Mouse (Mus musculus) mouse trophoblast stem cell (cell line): Measurements from ENCODE around the gene Unkl.

Source experiments
- in situ Hi-C, 2 experiments: fragments of 300-500 bp; cut with MseI, MboI; formaldehyde crosslinking; loops; 2 replicates in 1 of 2; 3 replicates in 1 of 2; pipeline ENCODE4 v1.15.1; 2025

The Unkl gene

DNA sequence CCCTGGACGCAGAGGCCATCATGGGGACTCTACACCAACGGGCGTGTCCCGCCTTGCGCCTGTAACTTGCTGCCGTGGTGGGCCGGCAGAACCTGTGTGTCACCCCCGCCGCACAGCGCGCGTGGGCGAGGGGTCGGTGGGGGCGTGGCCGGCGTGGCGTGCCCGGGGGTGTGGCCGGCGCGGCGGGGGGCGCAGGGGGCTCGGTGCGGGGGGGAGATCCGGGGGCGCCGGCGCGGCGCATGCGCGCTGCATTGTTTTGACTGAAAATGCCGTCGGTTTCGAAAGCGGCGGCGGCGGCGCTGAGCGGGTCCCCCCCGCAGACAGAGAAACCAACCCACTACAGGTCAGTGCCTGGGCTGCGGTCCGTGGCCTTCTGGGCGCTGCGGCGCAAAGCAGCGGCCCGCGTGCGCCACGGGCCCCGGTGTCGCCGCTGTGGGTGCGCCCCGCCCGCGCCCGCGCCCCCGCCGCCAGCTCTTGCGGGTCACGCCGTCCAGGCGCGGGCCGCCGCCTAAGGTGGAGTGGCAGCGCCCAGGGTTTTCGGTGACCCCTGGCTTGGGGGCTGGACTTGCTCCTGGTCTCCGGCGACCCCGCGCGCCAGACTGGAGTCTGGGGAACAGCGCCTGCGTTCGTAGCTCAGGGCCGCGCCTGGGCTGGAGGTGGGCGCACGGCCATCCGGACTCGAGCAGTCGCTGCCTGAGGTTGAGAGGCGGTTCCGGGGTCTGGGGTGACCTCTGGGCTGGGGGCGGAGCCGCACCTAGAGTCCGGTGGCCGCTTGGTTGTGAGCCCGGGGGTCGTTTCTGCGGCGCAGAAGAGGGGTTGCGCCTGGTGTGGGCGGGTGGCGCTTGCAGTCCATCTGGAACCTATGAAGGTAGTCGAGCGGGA lies at the start of gene Unkl:
Gene Unkl (plus strand): TSS at position 248 of the 882 bp plus-strand sequence.
- in situ Hi-C loops = no loop called here

DNA sequence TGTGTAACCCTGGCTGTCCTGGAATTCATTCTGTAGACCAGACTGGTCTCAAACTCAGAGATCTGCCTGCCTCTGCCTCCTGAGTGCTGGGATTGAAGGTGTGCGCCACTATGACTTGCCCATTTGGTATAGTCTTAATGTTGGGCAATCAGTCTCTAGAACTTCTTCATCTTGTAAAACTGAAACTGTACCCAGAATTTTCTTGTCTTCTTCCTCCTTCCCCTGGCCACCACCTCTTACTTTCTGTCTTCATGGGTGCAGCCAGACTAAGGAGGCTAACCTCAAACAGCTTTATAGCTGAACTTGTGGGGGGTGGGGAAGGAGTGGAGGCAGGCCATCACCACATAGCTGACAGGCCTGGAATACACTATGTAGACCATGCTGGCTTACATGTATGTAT lies 49.4 kb upstream of the Unkl start:
- in situ Hi-C loops = no loop called here

DNA sequence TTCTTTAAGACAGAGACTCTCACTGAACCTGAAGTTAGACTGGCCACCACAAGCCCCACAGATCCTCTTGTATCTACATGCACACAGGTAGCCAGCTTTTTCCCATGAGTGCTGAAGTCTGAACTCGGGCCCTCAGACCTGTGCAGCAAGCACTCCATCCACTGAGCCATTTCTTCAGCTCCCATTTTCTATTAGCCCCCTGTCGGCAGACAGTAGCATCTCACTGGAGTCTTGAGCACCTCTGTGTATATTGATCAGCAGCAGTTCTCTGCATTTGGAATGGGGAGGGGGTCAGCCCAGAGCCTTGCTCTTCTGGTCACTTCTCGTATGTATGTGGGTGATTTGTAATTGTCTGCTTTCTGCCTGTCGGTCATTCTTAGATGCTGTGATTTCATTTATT lies 48.2 kb upstream of the Unkl start:
- in situ Hi-C loops = no loop called here

DNA sequence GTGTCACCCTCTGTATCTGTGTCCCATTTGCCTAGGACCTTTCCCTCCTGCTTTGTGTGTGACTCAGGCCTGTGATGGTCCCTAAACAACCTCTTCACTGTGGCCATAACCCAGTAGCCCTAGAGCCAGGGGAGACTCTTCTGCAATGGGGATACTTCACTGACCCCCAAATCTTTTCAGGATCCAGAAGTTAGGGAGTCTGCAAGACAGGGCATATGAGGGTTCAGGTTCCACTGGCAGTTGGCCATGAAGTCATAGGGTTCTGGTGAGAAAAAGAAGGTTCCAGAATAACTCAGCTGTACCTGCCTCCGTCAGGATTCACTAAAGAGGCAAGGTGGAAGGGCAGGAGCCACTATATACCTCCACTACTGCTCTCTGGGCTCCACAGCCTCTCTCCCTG lies 26.0 kb upstream of the Unkl start, which contains the start of gene Ccdc154:
Gene Ccdc154 (plus strand): TSS at position 301 of the 400 bp plus-strand sequence.
- in situ Hi-C loops = no loop called here

DNA sequence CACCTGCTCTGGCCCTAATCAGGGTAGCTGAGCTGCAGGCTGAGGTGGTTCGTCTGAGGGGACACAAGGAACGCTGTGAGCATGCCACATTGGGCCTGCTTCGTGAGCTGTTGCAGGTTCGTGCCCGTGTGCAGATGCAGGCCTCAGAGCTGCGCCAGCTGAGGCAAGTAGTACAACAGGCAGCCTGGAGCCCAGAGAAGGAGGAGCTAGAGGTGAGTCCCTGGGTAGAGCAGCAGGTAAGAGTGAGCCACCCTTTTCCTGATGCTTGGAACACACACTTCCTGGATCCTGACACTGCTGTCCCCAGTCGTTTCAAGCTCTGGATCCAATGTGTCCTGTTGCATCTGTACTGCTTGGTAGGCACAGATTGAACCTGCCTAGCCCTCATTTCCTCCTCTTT lies 24.8 kb upstream of the Unkl start:
- in situ Hi-C loops = no loop called here

DNA sequence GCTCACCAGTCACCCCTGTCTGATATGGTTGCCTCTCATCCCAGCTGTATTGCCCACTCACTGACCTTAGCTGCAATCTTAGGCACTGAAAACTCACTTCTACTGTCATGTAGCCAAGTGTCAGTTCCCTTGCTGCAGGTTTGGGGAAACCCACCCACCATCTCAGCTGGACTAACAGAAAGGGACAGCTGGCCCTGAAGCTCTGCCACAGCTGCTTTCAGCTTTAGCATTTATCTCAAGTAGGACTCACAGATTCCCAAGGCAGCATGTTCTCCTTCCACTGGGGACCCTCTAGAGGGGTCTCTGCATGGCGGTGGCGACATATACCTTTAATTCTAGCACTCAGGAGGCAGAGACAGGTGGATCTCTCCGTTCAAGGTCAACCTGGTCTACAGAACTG lies 23.4 kb upstream of the Unkl start:
- in situ Hi-C loops = no loop called here

DNA sequence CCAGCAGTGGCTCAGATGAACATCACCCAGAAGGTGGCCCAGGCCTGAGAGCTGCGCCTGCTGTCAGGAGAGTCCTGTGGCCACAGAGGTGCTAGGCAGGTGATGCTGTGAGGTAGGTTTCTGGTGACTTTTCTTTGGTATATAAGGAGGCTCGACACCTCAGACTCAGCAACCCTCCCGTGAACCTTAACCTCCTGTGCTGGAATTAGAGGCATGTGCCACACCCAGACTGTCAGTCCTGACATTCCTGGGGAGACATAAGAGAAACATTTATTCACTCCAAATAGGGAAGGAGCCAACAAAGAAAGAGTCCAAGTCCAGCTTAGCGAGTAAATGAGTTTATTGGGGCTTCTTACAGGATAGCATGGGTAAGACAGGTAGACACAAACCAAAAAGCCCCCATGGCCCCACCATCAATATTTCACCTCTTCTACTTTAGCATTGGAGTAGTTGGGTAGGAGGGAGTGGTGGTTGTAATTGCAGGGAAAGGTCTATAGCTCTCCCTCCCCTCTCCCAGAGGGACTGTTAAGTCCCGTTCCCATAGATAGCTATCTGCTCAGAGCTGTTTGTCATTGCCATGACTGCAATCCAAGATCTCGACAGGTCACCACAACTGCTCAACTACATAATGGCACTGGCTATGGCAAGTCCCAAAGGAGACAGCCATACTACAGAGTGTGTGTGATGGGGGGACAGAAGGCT lies 22.1 kb upstream of the Unkl start:
- in situ Hi-C loops = no loop called here

DNA sequence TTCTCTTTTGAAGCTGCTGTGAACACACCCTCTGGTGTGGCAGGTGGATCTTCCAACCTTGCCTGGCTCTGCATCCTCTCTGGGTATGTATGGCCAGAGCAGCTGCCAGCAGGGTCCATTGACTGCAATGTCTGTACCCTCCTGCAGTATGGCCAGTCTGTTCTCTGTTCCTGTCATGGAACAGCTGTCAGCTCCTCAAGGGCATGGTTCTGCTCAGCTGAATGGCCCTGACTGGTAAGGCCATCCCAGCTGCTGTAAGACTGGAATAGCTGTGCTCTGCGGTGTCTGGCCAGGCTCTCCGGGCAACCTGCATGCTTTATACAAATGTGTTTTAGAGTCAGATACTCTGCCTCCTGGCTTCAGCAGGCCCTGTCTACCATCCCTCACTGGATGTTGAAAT lies 18.5 kb upstream of the Unkl start:
- in situ Hi-C loops = no loop called here

DNA sequence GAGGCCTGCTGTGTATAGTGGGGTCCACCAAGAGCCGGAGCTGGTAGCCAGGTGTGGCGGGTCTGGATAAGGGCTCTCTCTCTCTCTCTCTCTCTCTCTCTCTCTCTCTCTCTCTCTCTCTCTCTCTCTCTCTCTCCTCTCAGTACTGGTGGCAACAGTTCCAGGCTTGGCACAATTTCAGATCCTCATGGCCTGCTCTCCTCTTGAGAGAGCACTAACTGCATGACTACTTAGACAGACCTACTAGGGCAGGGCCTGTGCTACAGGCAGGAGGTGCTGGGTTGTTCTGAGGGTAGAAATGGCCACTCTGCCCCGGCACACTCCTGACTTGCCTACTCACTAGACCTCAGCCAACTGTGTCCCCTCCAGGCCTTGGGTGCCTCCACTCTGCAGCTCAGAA lies 15.6 kb upstream of the Unkl start:
- in situ Hi-C loops = no loop called here

DNA sequence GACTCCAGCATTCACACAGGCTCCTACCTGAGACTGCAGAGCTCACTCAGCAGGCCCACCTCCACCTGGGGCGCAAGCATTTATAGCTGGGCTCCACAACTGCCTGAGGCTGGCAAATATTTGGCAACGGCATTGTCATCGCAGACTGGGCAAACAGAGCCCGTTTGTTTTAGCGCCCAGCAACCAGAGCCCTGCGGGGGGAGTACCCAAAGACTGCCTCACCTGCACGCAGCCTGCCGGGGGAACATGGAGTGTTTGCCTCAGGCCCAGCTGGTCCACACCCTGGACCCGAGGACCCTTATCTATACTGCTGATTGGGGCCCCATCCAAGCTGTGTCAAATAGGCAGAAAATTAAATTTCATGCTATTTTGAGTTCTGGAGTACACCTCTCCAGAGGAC lies 12.8 kb upstream of the Unkl start, which contains the start of gene Gm38655:
Gene Gm38655 (minus strand): TSS at position 61 of the 400 bp plus-strand sequence.
- in situ Hi-C loops = no loop called here

DNA sequence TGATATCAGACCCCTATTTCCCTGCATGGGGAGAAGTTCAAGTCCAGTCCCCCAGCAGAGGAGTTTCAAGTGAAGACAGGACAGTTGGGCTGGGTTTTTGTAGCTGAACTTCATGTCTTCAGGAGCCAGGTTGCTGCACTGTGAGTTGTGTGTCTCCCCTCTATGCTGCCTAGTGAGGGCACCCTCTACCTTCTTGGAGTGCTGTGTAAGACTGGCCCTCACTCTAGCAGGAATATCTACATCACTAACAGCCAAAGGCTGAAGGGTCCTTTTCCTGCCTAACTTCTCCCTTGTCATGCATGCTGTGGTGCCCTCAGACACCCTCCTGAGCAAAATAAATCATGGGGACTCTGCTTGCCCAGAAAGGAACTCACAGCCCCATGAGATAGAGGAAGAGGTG lies 5.0 kb upstream of the Unkl start:
- in situ Hi-C loops = no loop called here

DNA sequence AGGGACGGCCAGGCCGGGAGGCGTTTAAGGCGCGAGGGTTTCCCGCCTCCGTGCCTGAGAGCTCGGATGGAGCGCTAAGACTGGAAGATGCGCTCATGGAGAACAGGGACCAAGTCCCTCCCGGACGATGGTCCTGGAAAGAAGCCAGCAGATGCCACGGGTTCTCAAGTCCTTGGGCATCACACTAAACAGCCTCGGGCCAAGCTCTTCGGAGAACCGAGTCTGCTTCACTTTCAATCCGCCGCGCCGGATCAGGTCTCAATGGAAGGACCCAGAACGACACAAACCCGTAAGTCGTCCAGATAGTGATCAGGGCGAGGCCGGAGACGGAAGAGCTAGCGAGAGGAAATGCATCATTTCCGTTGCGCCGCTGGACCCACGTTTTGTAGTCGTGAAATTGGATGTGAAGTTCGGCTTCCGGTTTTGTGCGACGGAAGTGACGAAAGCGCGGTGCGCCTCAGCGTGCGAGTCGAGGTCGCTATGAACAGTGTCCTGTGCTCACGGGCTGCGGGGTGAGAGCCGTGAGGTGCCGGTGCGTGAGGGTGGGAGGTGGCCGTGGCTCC lies 4.0 kb upstream of the Unkl start, which contains the start of gene BC003965:
Gene BC003965 (plus strand): TSS at position 426 of the 563 bp plus-strand sequence.
- in situ Hi-C loops = no loop called here

DNA sequence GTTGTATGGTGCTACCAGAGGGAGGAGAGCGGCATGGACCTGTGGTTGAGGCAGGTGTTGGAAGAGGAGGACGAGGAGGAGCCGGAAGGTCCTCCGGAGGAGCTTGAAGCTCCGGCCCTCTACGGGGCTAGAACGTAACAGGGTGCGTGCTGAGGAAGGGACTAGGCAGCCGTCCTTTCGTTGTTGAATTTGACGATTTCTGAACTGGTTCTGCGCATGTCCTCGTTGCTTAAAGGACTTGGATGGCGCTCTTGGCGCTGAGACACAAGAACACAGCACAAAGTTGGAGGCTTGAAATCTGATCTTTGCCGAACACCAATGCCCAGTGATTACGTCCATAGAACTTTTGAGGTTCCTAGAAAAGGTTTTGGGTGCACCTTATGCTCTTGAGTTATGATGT lies 3.2 kb upstream of the Unkl start:
- in situ Hi-C loops = no loop called here

DNA sequence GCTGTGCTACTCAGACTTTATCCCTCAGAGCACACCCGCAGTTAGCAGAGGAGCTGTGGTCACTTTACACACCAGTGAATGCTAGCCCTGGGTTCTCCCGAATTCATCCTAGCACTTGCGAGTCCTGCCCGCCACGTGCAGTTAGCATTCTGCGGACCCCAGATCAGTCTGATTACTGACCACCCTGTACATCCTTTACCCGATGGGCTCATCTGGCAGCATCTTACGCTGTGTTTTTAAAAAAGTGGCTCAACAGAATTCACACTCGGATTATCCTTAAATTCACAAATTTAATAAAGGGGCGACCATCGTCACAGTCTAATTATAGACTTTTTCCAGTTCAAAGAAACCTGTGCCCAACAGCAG lies 430 bp upstream of the Unkl start:
- in situ Hi-C loops = no loop called here

DNA sequence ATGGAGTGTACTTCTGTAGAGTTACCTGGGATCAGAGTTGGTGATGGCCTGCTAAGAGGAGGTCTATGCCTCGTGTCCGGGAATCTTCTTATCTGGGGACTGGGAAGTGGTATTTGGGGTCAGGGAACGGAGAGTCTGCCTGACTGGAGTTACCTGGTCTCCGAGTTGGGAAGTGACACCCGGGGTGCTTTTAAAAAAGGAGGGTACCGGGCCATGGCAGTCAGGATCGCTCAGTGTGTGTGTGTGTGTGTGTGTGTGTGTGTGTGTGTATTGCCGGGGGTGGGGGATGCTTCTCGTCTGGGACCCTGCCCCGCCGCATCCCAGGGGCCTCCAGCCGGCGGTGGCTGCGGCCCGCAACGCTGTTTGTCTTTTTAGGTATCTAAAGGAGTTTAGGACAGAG lies 894 bp downstream of the Unkl start:
- in situ Hi-C loops = no loop called here

DNA sequence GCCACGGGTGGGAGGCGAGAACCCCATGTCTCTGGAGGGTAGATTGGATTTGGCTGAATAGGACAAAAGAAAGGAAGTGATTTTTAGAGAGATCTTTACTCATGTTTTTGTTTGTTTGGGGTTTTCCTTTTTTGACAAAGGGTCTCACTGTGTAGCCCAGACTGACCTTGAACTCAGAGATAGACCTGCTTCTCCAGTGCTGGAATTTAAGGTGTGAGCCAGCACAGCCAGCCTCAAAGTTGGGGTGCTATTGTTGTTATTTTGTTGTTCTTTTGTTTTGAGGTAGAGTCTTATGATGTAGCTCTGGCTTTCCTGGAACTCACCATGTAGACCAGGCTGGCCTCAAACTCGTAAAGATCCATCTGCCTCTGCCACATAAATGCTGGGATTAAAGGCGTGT lies 14.2 kb downstream of the Unkl start:
- in situ Hi-C loops = no loop called here

DNA sequence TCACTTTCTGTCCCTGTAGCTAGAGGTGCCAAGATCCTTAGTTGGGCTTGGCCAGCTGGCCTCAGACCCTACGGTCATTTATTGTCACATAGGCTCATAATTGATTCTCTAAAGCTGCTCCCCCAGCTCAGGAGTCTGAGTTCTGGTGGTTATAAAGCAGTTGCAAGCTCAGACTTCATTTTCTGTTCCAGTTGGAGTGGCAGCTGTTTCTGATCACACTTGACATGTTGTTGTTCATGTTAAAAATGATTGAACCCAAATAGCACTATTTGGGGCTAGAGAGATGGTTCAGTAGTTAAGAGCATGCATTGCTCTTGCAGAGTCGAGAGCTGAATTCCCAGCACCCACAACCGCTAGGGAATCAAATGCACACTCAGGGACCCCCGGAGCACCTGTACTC lies 21.8 kb downstream of the Unkl start:
- in situ Hi-C loops = no loop called here

DNA sequence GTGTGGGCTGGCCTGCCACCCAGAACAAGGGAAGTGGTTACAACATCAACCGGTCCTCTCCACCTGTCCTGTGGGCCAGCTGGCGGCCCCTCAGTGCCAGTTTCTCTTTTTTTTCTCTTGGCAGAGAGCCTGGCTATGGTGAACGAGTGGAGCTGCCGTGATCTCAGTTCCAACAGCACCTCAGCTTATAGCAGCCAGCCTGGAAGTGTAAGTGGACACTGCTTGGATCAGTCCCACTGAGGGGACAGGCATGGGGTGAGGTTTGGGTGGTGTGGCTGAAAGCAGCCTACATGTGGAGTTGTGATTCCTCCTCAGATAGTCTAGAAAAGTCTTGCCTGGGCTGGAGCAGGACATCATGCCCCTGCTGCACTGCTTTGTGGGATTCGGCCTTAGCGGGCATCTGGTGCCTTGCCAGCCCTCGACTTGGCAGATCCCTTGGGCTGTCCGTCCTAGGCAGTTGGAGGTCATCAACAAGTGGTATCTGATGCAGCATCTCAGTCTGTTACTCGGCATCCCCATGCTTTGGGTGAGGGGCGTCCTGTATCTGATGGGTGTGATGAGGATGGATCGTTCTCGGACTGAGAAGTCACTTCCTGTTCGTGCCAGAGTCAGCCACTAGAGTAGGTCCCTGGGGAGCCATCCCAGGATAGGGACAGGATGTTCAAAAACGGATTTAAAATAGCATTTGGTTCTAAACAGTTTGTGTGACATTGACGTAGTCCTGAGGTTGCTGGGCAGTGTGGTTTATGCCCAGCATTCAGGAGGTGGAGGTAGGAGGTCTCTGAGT lies 22.7 kb downstream of the Unkl start:
- in situ Hi-C loops = no loop called here

DNA sequence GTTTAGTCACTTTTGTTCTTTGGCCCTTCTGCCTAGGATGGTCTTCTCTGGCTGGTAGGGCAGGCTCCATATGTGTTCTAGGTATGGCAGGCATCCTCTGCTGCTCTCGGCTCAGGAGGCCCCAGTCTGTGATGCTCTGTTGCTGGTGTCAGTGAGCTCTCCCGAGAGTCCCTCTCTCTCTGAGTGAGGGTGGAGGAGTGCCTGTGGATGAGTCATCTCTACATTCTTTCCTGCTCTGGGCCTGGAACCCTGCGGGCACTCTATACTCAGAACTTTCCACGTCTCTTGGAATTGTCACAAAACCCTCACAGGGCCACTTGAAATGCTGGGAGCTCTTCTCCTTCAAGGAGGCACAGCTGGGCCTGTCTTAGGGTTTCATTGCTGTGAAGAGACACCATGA lies 23.5 kb downstream of the Unkl start:
- in situ Hi-C loops = no loop called here

DNA sequence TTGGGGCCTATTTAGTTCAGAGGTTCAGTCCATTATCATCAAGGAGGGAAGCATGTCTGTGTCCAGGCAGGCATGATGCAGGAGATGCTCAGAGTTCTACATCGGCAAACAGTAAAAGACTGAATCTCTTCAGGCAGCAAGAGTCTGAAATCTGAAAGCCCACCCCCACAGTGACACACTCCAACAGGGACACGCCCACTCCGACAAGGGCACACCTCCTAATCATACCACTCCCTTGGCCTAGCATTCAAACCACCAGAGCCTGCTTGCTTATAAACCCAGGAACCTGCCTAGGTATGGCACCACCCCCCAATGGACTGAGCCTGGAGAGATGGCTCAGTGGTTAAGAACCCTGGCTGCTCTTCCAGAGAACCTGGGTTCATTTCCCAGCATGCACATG lies 27.2 kb downstream of the Unkl start:
- in situ Hi-C loops = no loop called here

DNA sequence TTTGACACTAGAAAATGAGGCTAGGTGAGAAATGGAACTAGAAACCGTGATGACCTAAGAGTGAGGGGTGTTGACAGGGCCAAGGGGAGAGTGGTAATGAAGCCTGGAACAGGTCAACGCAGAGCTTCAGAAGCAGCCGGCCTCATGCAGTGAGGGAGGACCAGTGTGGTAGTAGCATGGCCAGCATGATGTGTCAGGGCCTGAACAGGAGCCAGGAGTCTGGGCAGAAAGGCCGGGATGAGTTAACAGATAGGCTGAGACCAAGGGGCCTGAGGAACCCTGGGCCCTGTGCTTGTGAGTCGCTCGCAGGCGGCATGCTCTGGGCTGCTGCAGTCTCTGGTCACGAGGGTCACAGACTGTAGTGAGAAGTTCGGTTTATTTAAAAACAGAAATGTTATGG lies 30.8 kb downstream of the Unkl start:
- in situ Hi-C loops = no loop called here
